ENCODE assay signal across 12 mouse cellular contexts in genomic region chr16:29208841-29209240, GRCm38 (mm10). TPM values are rescaled to one million over a fixed set of nuclear protein-coding genes. Genes with fewer than 3 reads are reported as not detected.
DNase-seq lines count a peak whose midpoint lies in the region; ATAC-seq and TF ChIP-seq lines count a peak whose summit lies in the region.
"Had no signal": no experiment of that assay in that cellular context is flagged by ENCODE, and none has a peak within 500 bp of the region (broad histone marks: within the 10 kb centered on the region; RNA-seq: fewer than 3 reads in every experiment).

No protein-coding gene starts in this region.

- ATAC-seq in heart, embryonic 12.5 days (ENCODE audit: insufficient number of reproducible peaks, low FRiP score): no peak
- ATAC-seq in monocyte, adult 5-6 weeks (replicated peaks; ENCODE audit: insufficient number of reproducible peaks, low FRiP score, low TSS enrichment, poor library complexity, severe bottlenecking): no peak

- peak; percentile 39 for DNase-seq in adrenal gland, adult 2 months
- no peak for DNase-seq in adrenal gland, adult 18-20 months (ENCODE audit: low spot score in 2 of 2)
- DNase-seq in Muller cell, postnatal 12 days (ENCODE audit: inconsistent ontology term): peak; percentile 72
- DNase-seq in gastrocnemius, adult 2 months: peak; percentile 85
- no peak for DNase-seq in thymus, postnatal 0 days (ENCODE audit: low spot score)
- no peak for DNase-seq in lung, postnatal 25 days (ENCODE audit: low spot score)

- intact Hi-C loops in gastrocnemius, adult 2 months (cut with DNase I): loop anchor here (5.0 kb wide), 1 partner anchor 367 kb away; no protein-coding TSS in a partner anchor

- H3K9me3 ChIP-seq in heart, embryonic 12.5 days (replicated peaks): no peaks in the 10 kb centered on the region
- H3K9me3 ChIP-seq: embryonic facial prominence, embryonic 15.5 days; neural tube, embryonic 12.5 days had no signal

- WGBS in heart, embryonic 12.5 days: 34% methylated on average over 7 of the region's 7 CpGs

- H3K27me3 ChIP-seq in heart, embryonic 12.5 days (replicated peaks): peaks cover 20% of the 10 kb centered on the region; the same call in 1 of the 2 replicates

- H3K36me3 ChIP-seq in heart, embryonic 12.5 days: no peaks in the 10 kb centered on the region
- H3K36me3 ChIP-seq: embryonic facial prominence, embryonic 15.5 days; neural tube, embryonic 12.5 days had no signal

- H3K9ac ChIP-seq in heart, embryonic 12.5 days: no peak overlapping the region
- H3K9ac ChIP-seq: embryonic facial prominence, embryonic 15.5 days; liver, embryonic 14.5 days; neural tube, embryonic 12.5 days had no signal

- peak overlapping the region; percentile 76 for H3K4me3 ChIP-seq in gastrocnemius, adult 2 months
- H3K4me3 ChIP-seq in heart, embryonic 12.5 days: no peak overlapping the region

- no peak for TF ChIP-seq CTCF in gastrocnemius, adult 2 months (IDR thresholded peaks at IDR 0.05)

- peak overlapping the region; percentile 87 for H3K4me2 ChIP-seq in heart, embryonic 12.5 days

- peak overlapping the region; percentile 97 for H3K27ac ChIP-seq in gastrocnemius, adult 2 months
- H3K27ac ChIP-seq in heart, embryonic 12.5 days (ENCODE audit: poor library complexity, severe bottlenecking): no peak overlapping the region
- H3K27ac ChIP-seq: embryonic facial prominence, embryonic 15.5 days; liver, embryonic 14.5 days; neural tube, embryonic 12.5 days had no signal

- H3K4me1 ChIP-seq in heart, embryonic 12.5 days (replicated peaks): peaks cover 16% of the 10 kb centered on the region

RNA-seq across cellular contexts. Expression of gene Hrasls, which starts 0.7 kb away (rescaled TPM):
- 1 to 10 TPM; 1.7 to 7.1 TPM for total RNA-seq in adrenal gland, adult 2 months (2021)
- 2.5 and 3.1 TPM in 2 replicates for polyA plus RNA-seq in adrenal gland, adult 2 months (2012; rRNA removed)
- total RNA-seq in adrenal gland, adult 18-20 months (2021): 1 to 10 TPM; 1.5 to 6.4 TPM
- total RNA-seq in gastrocnemius, adult 2 months (2021): 10 to 100 TPM; 63.0 to 63.8 TPM
- polyA plus RNA-seq in heart, embryonic 12.5 days (2016; fragmentation: Nextera tagmentation; extraction: Ambion mirVana): 3.7 and 4.4 TPM in 2 replicates
- not detected in 3 replicates for total RNA-seq in monocyte, adult 5-6 weeks (2017)
- 0.19 and 0.20 TPM in 2 replicates for polyA plus RNA-seq in thymus, postnatal 0 days (2015; fragmentation: Nextera tagmentation; extraction: Ambion mirVana)
- total RNA-seq: megakaryocyte-erythroid progenitor cell, adult 5-6 weeks had no signal

Comparison
In these comparisons a context has a peak if more than half of its experiments do, and no peak if none do; other contexts are left out.
1. DNase-seq: peak in adrenal gland, adult 2 months (single experiment), Muller cell, postnatal 12 days (single experiment) and gastrocnemius, adult 2 months (single experiment); none in adrenal gland, adult 18-20 months (0 of 2), thymus, postnatal 0 days (single experiment) and lung, postnatal 25 days (single experiment).
2. RNA of gene Hrasls, which starts 0.7 kb away (total RNA-seq): 63.0 to 63.8 TPM in gastrocnemius, adult 2 months; 1.7 to 7.1 TPM in adrenal gland, adult 2 months, 1.5 to 6.4 TPM in adrenal gland, adult 18-20 months and not detected in monocyte, adult 5-6 weeks; every median in the first group is over 4 times any median in the second.